Mouse (Mus musculus): ENCODE measurements around the gene Angel2. TPM values are rescaled to one million over a fixed set of nuclear protein-coding genes. Genes with fewer than 3 reads are reported as not detected.

Angel2 gene
- polyA plus RNA-seq (2015; fragmentation: Nextera tagmentation; extraction: Ambion mirVana), result 24.6 and 25.7 TPM in 2 replicates

GRCm38 (mm10) chr1:190924812-190925211 lies at the start of gene Angel2:
Angel2 (plus strand) TSS chr1:190925112.

GRCm38 (mm10) chr1:190911415-190912123 lies 13.3 kb upstream of the Angel2 start, which contains the start of gene Rps6kc1:
Rps6kc1 (minus strand) TSS chr1:190911770.

GRCm38 (mm10) chr1:190979100-190979563 lies 54.2 kb downstream of the Angel2 start, which contains the start of gene Vash2:
Vash2 (minus strand) TSS chr1:190979296.

Other genes starting within 250 kb of the Angel2 start
- 6.7 and 7.6 TPM in 2 replicates for gene Rps6kc1, start 13.3 kb upstream of the Angel2 start, polyA plus RNA-seq (2015; fragmentation: Nextera tagmentation; extraction: Ambion mirVana)
- gene Vash2, start 54.2 kb downstream of the Angel2 start, polyA plus RNA-seq (2015; fragmentation: Nextera tagmentation; extraction: Ambion mirVana), result 32.3 and 35.4 TPM in 2 replicates
- gene Flvcr1, start 101.0 kb downstream of the Angel2 start, polyA plus RNA-seq (2015; fragmentation: Nextera tagmentation; extraction: Ambion mirVana), result 2.6 and 3.2 TPM in 2 replicates
- not detected in 2 replicates for gene Spata45, start 111.5 kb downstream of the Angel2 start, polyA plus RNA-seq (2015; fragmentation: Nextera tagmentation; extraction: Ambion mirVana)
- 16.0 and 17.7 TPM in 2 replicates for gene Tatdn3, start 137.8 kb downstream of the Angel2 start, polyA plus RNA-seq (2015; fragmentation: Nextera tagmentation; extraction: Ambion mirVana)
- gene Nsl1, start 137.9 kb downstream of the Angel2 start, polyA plus RNA-seq (2015; fragmentation: Nextera tagmentation; extraction: Ambion mirVana), result 2.9 and 3.3 TPM in 2 replicates
- gene Batf3, start 172.7 kb downstream of the Angel2 start, polyA plus RNA-seq (2015; fragmentation: Nextera tagmentation; extraction: Ambion mirVana), result 1.5 and 1.6 TPM in 2 replicates
- gene Fam71a, start 239.7 kb downstream of the Angel2 start, polyA plus RNA-seq (2015; fragmentation: Nextera tagmentation; extraction: Ambion mirVana), result not detected in 2 replicates

Data from skeletal muscle tissue, postnatal 0 days (tissue).